Mouse (Mus musculus) myocyte (in vitro differentiated cells): ENCODE measurements at regions not wholly inside any gene's neighbourhood (a gene's known extent, or its start where the extent isn't known, plus 50 kb on each side); places are given as distances from the start of the nearest gene placed in this dataset.

Source experiments
- CEBPB ChIP-seq: IDR thresholded peaks from 2 replicates; pipeline ENCODE4 v1.6.1; 2011; ENCODE audit warnings: mild to moderate bottlenecking, moderate library complexity; ENCODE audit not compliant: poor library complexity, insufficient read depth, severe bottlenecking
- E2F4 ChIP-seq: IDR thresholded peaks from one replicate; pipeline ENCODE4 v1.6.1; 2011; ENCODE audit warnings: mild to moderate bottlenecking, control low read depth, moderate library complexity; ENCODE audit not compliant: insufficient read depth
- MAX ChIP-seq: IDR thresholded peaks from one replicate; pipeline ENCODE4 v1.6.1; 2011; ENCODE audit warnings: low read depth, mild to moderate bottlenecking, control low read depth
- MYOD1 ChIP-seq, 3 experiments: IDR thresholded peaks; one replicate each; pipeline ENCODE4 v1.6.1; 2011; ENCODE audit warnings: control low read depth in 2 of 3, low read depth in 2 of 3, mild to moderate bottlenecking in 2 of 3, moderate library complexity in 1 of 3; ENCODE audit not compliant: insufficient read length in 2 of 3, control insufficient read depth in 1 of 3
- MYOG ChIP-seq, 3 experiments: IDR thresholded peaks; one replicate each; pipeline ENCODE4 v1.6.1; 2011; ENCODE audit warnings: control low read depth in 2 of 3, low read depth in 2 of 3, mild to moderate bottlenecking in 2 of 3; ENCODE audit not compliant: insufficient read length in 2 of 3, control insufficient read depth in 1 of 3, insufficient read depth in 1 of 3
- POLR2A ChIP-seq: IDR thresholded peaks from one replicate; pipeline ENCODE4 v1.6.1; 2011; ENCODE audit warnings: low read depth, mild to moderate bottlenecking, control low read depth, moderate library complexity; ENCODE audit not compliant: insufficient read length
- POLR2AphosphoS2 ChIP-seq: IDR thresholded peaks from one replicate; pipeline ENCODE4 v1.6.1; 2011; ENCODE audit warnings: low read depth, control low read depth; ENCODE audit not compliant: insufficient read length
- REST ChIP-seq: IDR thresholded peaks from one replicate; pipeline ENCODE4 v1.6.1; 2011; ENCODE audit warnings: mild to moderate bottlenecking, control low read depth, moderate library complexity; ENCODE audit not compliant: insufficient read depth, insufficient read length
- SRF ChIP-seq: IDR thresholded peaks from one replicate; pipeline ENCODE4 v1.6.1; 2011; ENCODE audit warnings: low read depth; ENCODE audit not compliant: control insufficient read depth, insufficient read length
- TCF12 ChIP-seq: IDR thresholded peaks from one replicate; pipeline ENCODE4 v1.6.1; 2011; ENCODE audit warnings: mild to moderate bottlenecking, control low read depth; ENCODE audit not compliant: poor library complexity, insufficient read depth, severe bottlenecking
- TCF3 ChIP-seq: IDR thresholded peaks from one replicate; pipeline ENCODE4 v1.6.1; 2011; ENCODE audit warnings: low read depth, control low read depth; ENCODE audit not compliant: insufficient read length
- USF1 ChIP-seq: IDR thresholded peaks from one replicate; pipeline ENCODE4 v1.6.1; 2011; ENCODE audit warnings: low read depth, mild to moderate bottlenecking, control low read depth, moderate library complexity

DNA sequence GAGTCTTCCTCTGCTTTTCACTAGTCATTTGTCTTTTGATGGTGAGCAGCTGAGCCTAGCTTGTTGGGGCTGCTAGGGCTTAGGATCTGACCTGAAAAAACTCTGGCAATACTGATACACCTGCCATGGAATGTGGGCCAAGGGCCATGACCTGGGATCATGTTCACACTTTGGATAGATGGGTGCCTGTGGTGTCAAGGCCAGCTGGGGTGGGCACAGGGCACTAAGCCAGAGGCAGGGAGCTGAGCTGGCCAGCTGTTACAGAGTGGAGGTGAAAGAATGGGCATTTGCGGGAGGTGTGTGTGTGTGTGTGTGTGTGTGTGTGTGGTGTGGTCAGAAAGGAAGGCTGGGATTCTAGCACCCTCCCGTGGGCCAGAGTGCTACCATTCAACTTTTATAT is 105.6 kb upstream of the Auts2 start:
- no peak for TF ChIP-seq E2F4
- TF ChIP-seq POLR2A: no peak
- no peak for TF ChIP-seq MAX
- TF ChIP-seq POLR2AphosphoS2: no peak
- TF ChIP-seq USF1: no peak
- TF ChIP-seq MYOD1 (IDR thresholded peaks at IDR 0.05; ENCODE audit: control insufficient read depth in 1 of 3, insufficient read length in 2 of 3, low read depth in 2 of 3): no peak
- no peak for TF ChIP-seq TCF3
- no peak for TF ChIP-seq SRF
- no peak for TF ChIP-seq MYOG (IDR thresholded peaks at IDR 0.05; ENCODE audit: control insufficient read depth in 1 of 3, insufficient read depth in 1 of 3, insufficient read length in 2 of 3, low read depth in 2 of 3)
- TF ChIP-seq CEBPB: no peak
- no peak for TF ChIP-seq TCF12
- TF ChIP-seq REST: no peak
